Mouse (Mus musculus) megakaryocyte, embryonic 14.5 days (primary cell): ENCODE data around the gene Utrn.

ENCODE experiments used
- FLI1 ChIP-seq: IDR thresholded peaks from 2 replicates; pipeline ENCODE4 v1.6.1; 2012; ENCODE audit warnings: low read length, inconsistent platforms, mixed read lengths
- GATA1 ChIP-seq: IDR thresholded peaks from 3 replicates; pipeline ENCODE4 v1.6.1; 2012; ENCODE audit warnings: mixed read lengths, low read length, inconsistent platforms, borderline replicate concordance

DNA sequence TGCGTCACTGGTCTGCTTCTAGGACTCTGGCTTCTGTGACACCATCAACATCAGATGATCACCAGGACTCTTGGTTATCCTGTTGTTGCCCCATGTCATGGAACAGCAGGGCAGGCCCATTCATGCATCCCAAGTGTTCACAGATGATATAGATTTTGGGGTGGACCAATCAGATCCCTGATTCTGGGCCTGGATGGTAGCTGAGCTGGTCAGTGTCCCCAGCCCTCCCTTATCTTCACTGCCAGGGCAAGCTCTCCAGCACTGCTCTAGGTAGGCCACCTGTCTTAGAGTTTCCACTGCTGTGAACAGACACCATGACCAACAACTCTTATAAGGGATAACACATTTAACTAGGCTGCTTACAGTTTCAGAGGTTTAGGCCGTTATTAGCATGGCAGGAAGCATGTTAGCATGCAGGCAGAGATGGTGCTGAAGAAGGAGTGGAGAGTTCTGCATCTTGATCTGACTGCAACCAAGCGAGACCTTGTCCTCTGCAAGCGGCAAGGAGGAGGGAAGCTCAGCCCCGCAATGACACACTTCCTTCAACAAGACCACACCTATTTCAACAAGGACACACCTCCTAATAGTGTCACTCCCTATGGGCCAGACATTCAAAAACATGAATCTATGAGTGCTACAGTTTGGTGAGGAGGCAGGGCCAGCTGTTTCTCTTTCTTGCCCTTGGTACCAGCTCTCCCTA is 34.4 kb upstream of the Utrn start:
- TF ChIP-seq FLI1, result no peak
- TF ChIP-seq GATA1, result no peak
